Mouse (Mus musculus) small intestine, adult 2 months (tissue): ENCODE measurements around the gene Trp53inp2. TPM values are rescaled to one million over a fixed set of nuclear protein-coding genes. Genes with fewer than 3 reads are reported as not detected.

Source experiments
- H3K27ac ChIP-seq: fragments of 200-500 bp; 2 replicates; pipeline ENCODE4 v1.5.1; 2012; ENCODE audit warnings: low read depth, low read length, control low read depth, inconsistent platforms; ENCODE audit not compliant: insufficient read depth
- H3K27me3 ChIP-seq: fragments of 200-500 bp; 2 replicates; pipeline ENCODE4 v1.6.1; 2012; ENCODE audit warnings: mild to moderate bottlenecking, moderate library complexity, low read length, inconsistent platforms; ENCODE audit not compliant: control insufficient read depth, insufficient read depth
- H3K36me3 ChIP-seq: fragments of 200-500 bp; 2 replicates; pipeline ENCODE4 v1.6.1; 2012; ENCODE audit warnings: mild to moderate bottlenecking, low read length, control low read depth, inconsistent platforms; ENCODE audit not compliant: control insufficient read depth, insufficient read depth
- H3K4me1 ChIP-seq: fragments of 200-500 bp; 2 replicates; pipeline ENCODE4 v1.6.1; 2012; ENCODE audit warnings: low read length, inconsistent platforms, mixed read lengths; ENCODE audit not compliant: control insufficient read depth, insufficient read depth, insufficient read length
- H3K4me3 ChIP-seq: fragments of 200-500 bp; 2 replicates; pipeline ENCODE4 v1.5.1; 2012; ENCODE audit warnings: low read depth, mild to moderate bottlenecking, control low read depth, inconsistent platforms, low read length, moderate library complexity
- CTCF ChIP-seq: fragments of 200-500 bp; IDR thresholded peaks from 2 replicates; pipeline ENCODE4 v1.5.1; 2012; ENCODE audit warnings: low read depth, mild to moderate bottlenecking, control low read depth, inconsistent platforms, low read length, moderate library complexity, mixed read lengths; ENCODE audit not compliant: insufficient replicate concordance, insufficient read length; ENCODE audit errors: extremely low read depth
- POLR2A ChIP-seq: fragments of 200-500 bp; IDR thresholded peaks from 2 replicates; pipeline ENCODE4 v1.6.1; 2012; ENCODE audit warnings: low read depth, mild to moderate bottlenecking, control low read depth, inconsistent platforms, low read length, moderate library complexity
- WGBS: fragments of 180-500 bp; shearing (Covaris S2); methylation state at CpG from one replicate; pipeline ENCODE4 v1.1.7; 2018; 5-methylcytosine and 5-hydroxymethylcytosine counted together
- polyA plus RNA-seq: library from polyadenylated mRNA; depleted of rRNA; stranded (reverse); fragments of >200 nt; gene quantifications from 2 replicates; pipeline ENCODE4 v1.2.3, GENCODE M21; 2012

The Trp53inp2 gene
- polyA plus RNA-seq, 1 experiment, result 164 TPM

DNA sequence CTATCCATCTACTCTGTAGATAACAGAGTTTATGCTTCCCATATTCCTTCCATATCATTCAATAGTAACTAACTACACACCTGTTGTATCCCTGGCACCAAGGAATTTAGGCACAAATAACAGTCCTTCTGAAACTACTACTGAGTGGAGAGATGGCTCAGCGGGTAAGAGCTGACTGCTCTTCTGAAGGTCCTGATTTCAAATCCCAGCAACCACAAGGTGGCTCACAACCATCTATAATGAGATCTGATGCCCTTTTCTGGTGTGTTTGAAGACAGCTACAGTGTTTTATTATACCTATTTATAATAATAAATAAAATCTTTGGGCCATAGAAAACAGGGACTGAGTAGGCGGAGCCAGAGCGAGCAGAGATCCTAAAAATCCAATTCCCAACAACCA is 26.5 kb upstream of the Trp53inp2 start:
- Histone ChIP-seq H3K4me1 (no peaks in the 10 kb centered on the region), H3K4me3 (no peak overlapping the region), H3K27ac (no peak overlapping the region), H3K27me3 (no peaks in the 10 kb centered on the region), H3K36me3 (no peaks in the 10 kb centered on the region)
- TF ChIP-seq POLR2A (no peak), CTCF (no peak)
- 85% methylated on average over 3 of the region's 3 CpGs for WGBS

DNA sequence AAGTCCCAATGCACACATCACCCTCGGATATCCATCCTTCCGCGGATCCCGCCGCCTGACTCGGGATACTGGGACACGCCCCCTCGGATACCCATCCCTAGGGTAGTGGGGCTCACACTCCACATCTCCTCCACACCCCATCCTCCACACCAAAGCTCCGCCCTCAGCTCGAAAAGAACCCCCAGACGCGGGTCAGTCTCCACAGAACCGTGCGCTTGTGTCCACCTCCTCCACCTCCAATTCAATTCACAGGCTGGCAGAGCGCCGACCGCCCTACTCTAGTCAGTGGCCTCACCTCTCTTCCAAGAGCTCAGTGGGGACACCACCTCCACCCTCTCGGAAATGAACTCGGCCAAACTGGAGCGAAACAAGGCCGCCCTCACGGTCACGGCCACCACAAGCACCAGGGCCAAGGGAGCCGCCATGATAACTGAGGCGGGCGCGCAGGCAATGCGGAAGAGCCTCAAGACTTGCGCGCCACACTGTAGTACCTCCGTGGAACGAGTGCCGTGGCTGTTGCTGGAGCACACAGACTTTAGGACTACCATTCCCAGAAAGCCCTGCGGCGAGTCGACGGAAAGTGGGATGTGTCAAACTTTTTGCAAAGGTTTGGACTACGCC is 23.8 kb upstream of the Trp53inp2 start, which contains the start of gene Pigu:
TSS of gene Pigu (minus strand) at position 460 of the 621 bp plus-strand sequence.
- peak within 1 kb of the TSS; percentile 83 for H3K27ac ChIP-seq
- no peaks in the 10 kb centered on the region for H3K36me3 ChIP-seq
- TF ChIP-seq POLR2A (peak; percentile 43), CTCF (no peak)
- no peaks in the 10 kb centered on the region for H3K4me1 ChIP-seq
- peak within 1 kb of the TSS; percentile 81 for H3K4me3 ChIP-seq
- H3K27me3 ChIP-seq, result no peaks in the 10 kb centered on the region
- under 1% methylated on average over 38 of the region's 38 CpGs for WGBS

DNA sequence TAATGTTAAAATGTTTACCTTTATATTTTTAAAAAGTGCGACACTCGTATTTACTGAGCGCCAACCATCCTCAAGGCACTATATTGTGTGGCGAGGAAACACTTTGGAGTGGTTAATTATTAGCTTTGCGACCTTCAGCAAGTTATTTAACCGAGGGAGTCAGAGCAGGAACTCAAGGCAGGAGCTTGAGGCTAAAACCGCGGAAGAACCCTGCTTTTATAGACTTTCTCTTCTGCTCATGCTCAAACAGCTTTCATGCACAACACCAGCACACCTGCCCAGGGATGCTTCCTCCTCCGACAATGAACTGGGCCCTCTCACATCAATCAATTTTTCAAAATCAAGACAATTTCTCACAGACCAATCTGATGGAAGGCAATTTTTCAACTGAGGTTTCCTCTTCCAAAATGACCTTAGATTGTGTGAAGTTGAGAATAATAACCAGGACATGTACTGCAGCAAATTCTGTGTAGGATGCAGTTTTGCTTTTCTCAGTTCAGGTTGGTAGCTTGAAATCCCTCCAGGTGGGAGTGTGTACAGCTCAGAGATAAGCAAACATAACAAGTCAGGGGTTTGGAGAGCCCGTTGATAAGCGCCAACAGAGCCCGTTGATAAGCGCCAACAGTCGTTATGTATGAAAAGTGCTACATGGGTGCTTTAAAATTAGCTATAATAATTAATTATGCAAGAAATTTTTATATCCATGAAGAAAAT is 23.0 kb upstream of the Trp53inp2 start:
- 11% methylated on average over 14 of the region's 14 CpGs for WGBS
- H3K27me3 ChIP-seq, result no peaks in the 10 kb centered on the region
- no peak for TF ChIP-seq CTCF
- no peak for TF ChIP-seq POLR2A
- H3K4me3 ChIP-seq, result peak overlapping the region; percentile 41
- peak overlapping the region; percentile 83 for H3K27ac ChIP-seq
- H3K4me1 ChIP-seq, result no peaks in the 10 kb centered on the region
- H3K36me3 ChIP-seq, result no peaks in the 10 kb centered on the region

DNA sequence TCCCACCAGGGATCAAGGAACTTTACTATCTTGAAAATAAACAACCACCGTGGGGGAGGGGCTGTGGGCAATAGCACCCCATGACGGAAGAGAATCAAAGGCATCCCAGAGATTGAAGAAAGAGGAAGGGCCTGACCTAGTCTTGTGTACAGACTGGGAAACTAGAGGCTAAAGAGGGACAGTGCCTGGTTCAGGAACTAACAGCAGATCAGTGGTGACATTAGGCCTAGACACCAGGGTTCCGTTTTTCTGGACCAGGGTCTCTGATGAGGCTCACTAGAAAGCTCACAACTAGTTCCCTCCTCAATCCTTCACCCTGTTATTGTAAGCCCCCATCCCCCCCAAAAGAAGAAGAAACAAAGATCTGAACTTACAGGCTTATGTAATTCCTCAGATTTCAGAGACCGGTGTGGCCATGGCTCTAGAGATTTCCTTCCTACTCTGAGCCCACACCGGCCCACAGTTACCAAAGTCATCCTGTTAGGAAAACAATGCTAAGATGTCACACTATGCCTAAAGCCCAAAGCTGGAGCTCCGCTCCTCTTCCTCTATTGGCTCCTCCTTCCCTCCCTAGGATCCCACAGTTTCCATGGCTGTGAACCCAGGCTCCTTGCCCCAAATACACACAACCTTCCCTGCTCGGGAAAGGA is 13.1 kb upstream of the Trp53inp2 start:
- TF ChIP-seq CTCF (no peak), POLR2A (no peak)
- WGBS, result 79% methylated on average over 7 of the region's 7 CpGs
- no peaks in the 10 kb centered on the region for H3K36me3 ChIP-seq
- H3K4me3 ChIP-seq, result no peak overlapping the region
- H3K27me3 ChIP-seq, result no peaks in the 10 kb centered on the region
- no peak overlapping the region for H3K27ac ChIP-seq
- H3K4me1 ChIP-seq, result peaks cover 10% of the 10 kb centered on the region; the same call in 1 of the 2 replicates

DNA sequence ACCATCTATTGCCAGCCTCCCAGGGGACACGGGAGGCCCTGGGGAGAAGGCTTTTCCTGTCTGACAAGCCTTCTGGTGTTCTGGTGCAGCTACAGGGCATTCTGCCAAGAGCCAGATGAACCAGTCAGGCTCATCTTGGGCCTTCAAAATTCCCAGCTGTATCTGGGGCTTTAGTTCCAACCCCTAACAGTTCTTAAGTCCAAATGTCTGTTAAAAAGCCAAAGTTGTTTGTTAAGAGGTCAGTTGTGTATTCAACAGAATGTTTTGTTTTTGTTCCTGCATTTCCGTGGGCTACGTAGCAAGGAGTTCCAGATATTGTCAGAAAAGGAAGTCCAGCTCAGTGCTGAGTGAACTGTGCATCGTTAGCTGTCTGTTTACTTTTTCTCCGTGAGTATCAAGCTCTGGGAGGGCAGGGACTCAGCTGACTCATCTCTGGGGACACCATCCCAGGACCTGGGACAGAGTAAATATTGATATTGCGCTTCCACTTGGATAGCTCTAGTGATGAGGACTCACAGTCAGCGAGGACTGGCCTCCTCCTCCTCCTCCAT is 11.5 kb upstream of the Trp53inp2 start:
- Histone ChIP-seq H3K4me1 (peaks cover 8% of the 10 kb centered on the region; the same call in 1 of the 2 replicates), H3K36me3 (no peaks in the 10 kb centered on the region), H3K27ac (peak overlapping the region; percentile 72), H3K27me3 (no peaks in the 10 kb centered on the region), H3K4me3 (no peak overlapping the region)
- 13% methylated on average over 7 of the region's 7 CpGs for WGBS
- TF ChIP-seq POLR2A, result no peak
- no peak for TF ChIP-seq CTCF

DNA sequence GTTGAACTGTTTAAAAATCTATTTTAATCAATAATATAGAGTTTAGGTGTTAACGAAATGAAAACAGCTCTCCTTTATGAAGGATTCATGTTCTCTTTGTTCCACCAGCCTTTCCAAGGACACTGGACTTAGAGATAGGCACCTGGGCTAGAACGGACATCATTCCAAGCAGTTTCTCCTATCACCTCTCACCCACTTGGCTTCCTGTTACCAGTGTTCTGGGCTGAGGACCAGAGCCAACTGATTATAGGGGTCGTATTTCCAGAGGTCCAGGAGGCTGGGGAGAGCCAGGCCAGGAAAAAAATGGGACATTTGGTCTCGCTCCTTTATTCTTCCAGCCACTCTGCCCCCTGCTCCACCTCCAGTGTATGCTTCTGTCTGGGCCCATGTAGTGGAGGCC is 8.4 kb upstream of the Trp53inp2 start:
- no peak overlapping the region for H3K4me3 ChIP-seq
- H3K27ac ChIP-seq, result no peak overlapping the region
- no peaks in the 10 kb centered on the region for H3K36me3 ChIP-seq
- no peaks in the 10 kb centered on the region for H3K27me3 ChIP-seq
- 59% methylated on average over 4 of the region's 4 CpGs for WGBS
- peaks cover 5% of the 10 kb centered on the region; the same call in 1 of the 2 replicates for H3K4me1 ChIP-seq
- TF ChIP-seq CTCF, result no peak
- TF ChIP-seq POLR2A, result no peak
